Mouse (Mus musculus): Measurements from ENCODE around the gene Msmo1. TPM values are rescaled to one million over a fixed set of nuclear protein-coding genes. Genes with fewer than 3 reads are reported as not detected.
A peak's percentile ranks its signal among the peaks of the same experiment; 100 is the strongest.

Msmo1 gene
- polyA plus RNA-seq, 1 experiment from 2014 or later = 246 TPM

- no peaks in the 10 kb centered on the region for H3K27me3 ChIP-seq (ENCODE audit: control insufficient read depth, insufficient read depth, low read length)
- ATAC-seq (ENCODE audit: low FRiP score) = no peak
- peak; percentile 67 for DNase-seq (ENCODE audit: low spot score, missing footprints)
These were observed 61.7 kb downstream of the Msmo1 start for GRCm38 (mm10) chr8:64671937-64672336.

More at GRCm38 (mm10) chr8:64671937-64672336, 61.7 kb downstream of the Msmo1 start:
- H3K27ac ChIP-seq (ENCODE audit: low read depth, low read length) = no peak overlapping the region
- H3K4me3 ChIP-seq (ENCODE audit: low read depth, low read length) = no peak overlapping the region
- WGBS = 6% methylated on average over 1 of the region's 1 CpGs
- no peaks in the 10 kb centered on the region for H3K36me3 ChIP-seq (ENCODE audit: control insufficient read depth, insufficient read depth, low read length)
- H3K9me3 ChIP-seq (ENCODE audit: control insufficient read depth, low read length) = no peaks in the 10 kb centered on the region
- 0 out of 2 replicates have a peak, but pooled peaks cover 2% of the 10 kb centered on the region for H3K4me1 ChIP-seq (ENCODE audit: control insufficient read depth, insufficient read depth, low read length)
- no peak overlapping the region for H3K9ac ChIP-seq (ENCODE audit: low read length)
- no peak overlapping the region for H3K4me2 ChIP-seq

Other genes with a start within 250 kb of the Msmo1 start
- gene Cpe, start 40.7 kb downstream of the Msmo1 start, polyA plus RNA-seq (2014; fragmentation: Nextera tagmentation; extraction: Ambion mirVana) = 356 and 390 TPM in 2 replicates
- 18.9 and 19.4 TPM in 2 replicates for gene Klhl2, start 116.2 kb upstream of the Msmo1 start, polyA plus RNA-seq (2014; fragmentation: Nextera tagmentation; extraction: Ambion mirVana)
- 16.0 and 17.9 TPM in 2 replicates for gene Tmem192, start 213.4 kb upstream of the Msmo1 start, polyA plus RNA-seq (2014; fragmentation: Nextera tagmentation; extraction: Ambion mirVana)

All from midbrain, embryonic 11.5 days (tissue).